Mouse (Mus musculus) brain, adult 2 months (tissue): ENCODE results near the gene Prr32.
A peak's percentile ranks its signal among the peaks of the same experiment; 100 is the strongest.

Experiments used
- DNase-seq: peaks from one replicate; pipeline ENCODE4 v3.0.0; 2011; ENCODE audit warnings: low read depth, low spot score

Prr32 gene

GRCm38 (mm10) chrX:45090604-45091003 is at the start of gene Prr32:
TSS of gene Prr32 (plus strand) at chrX:45090904.
- DNase-seq = peak; percentile 1
